Mouse (Mus musculus): ENCODE data around the gene Tmem87b.

DNA sequence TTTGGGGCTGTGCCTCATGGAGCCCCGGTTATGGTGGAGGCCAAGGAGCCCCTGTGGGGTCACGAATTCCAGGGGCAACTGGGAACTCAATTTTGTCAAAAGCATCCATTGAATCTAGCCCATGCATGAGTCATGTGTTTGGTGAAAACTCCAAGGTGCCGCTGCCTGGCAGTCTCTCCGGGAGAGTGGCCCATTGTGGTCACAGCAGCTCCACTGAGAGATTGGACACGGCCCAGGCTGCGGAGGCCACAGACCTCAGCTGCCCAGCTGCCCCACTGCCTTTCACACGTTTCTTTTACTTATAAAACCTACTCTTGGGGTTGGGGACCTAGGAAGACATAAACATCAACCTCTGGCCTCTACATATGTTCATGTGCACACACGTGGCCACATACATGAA lies 57.6 kb downstream of the Tmem87b start:
- no peak for TF ChIP-seq CTCF (IDR thresholded peaks at IDR 0.05; ENCODE audit: control insufficient read depth, insufficient read depth, insufficient read length)
- no peak for TF ChIP-seq MYOD1 (IDR thresholded peaks at IDR 0.05; ENCODE audit: control insufficient read depth, insufficient read length, low read depth)
- TF ChIP-seq USF1 (IDR thresholded peaks at IDR 0.05; ENCODE audit: low read depth): no peak
- TF ChIP-seq MYOG (IDR thresholded peaks at IDR 0.05; ENCODE audit: control insufficient read depth, extremely low read depth, insufficient read length): no peak
- TF ChIP-seq CEBPB (IDR thresholded peaks at IDR 0.05; ENCODE audit: low read depth): no peak
- no peak for TF ChIP-seq MAX (IDR thresholded peaks at IDR 0.05)

All from C2C12 (cell line).